Mouse (Mus musculus) cerebellum, adult 2 months (tissue): ENCODE measurements around the gene Scn1b.

ENCODE experiments used
- CTCF ChIP-seq: fragments of 200-500 bp; IDR thresholded peaks from 2 replicates; pipeline ENCODE4 v1.5.1; 2011; ENCODE audit warnings: low read depth, mild to moderate bottlenecking, control low read depth, low read length, moderate library complexity, borderline replicate concordance; ENCODE audit not compliant: insufficient read depth
- POLR2A ChIP-seq: fragments of 200-500 bp; IDR thresholded peaks from 2 replicates; pipeline ENCODE4 v1.6.1; 2011; ENCODE audit warnings: low read length, control low read depth, borderline replicate concordance; ENCODE audit not compliant: insufficient read depth

DNA sequence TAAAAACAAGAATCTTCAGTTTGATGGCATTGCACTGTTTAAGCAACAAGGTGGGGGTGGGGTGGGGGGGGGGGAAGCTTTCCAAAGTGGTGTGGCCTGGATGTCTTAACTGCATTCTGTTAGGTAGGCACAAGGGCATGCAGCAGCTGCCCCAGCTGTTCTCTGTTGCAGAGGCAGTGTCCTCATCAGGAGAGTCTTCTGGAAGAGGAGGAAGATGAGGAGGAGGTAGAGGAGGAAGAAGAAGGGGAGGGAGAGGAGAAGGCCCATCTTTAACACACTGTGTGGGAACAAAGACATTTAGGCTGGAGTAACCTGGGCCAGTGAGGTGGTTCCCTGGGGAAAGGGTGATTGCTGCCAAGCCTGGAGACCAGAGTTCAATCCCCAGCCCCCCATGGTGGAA lies 44.7 kb downstream of the Scn1b start:
- TF ChIP-seq CTCF, result no peak
- no peak for TF ChIP-seq POLR2A
